Mouse (Mus musculus): ENCODE data around the gene Gfod1.

GRCm38 (mm10) chr13:43183248-43184055 lies 120.5 kb downstream of the Gfod1 start:
- TF ChIP-seq MYC (IDR thresholded peaks at IDR 0.05; ENCODE audit: low read depth, low read length) (no peak), RCOR1 (conservative IDR thresholded peaks at IDR 0.05; ENCODE audit: low read depth, low read length) (no peak), KAT2A (IDR thresholded peaks at IDR 0.05; ENCODE audit: insufficient replicate concordance, low read length) (no peak), ZMIZ1 (IDR thresholded peaks at IDR 0.05; ENCODE audit: low read depth, low read length) (no peak), ZNF384 (IDR thresholded peaks at IDR 0.05; ENCODE audit: low read depth, low read length) (no peak), POLR2A (IDR thresholded peaks at IDR 0.05; ENCODE audit: low read depth, low read length) (no peak)
